Mouse (Mus musculus) stomach, adult 2 months (tissue): Measurements from ENCODE around the gene Gm9513. TPM values are rescaled to one million over a fixed set of nuclear protein-coding genes. Genes with fewer than 3 reads are reported as not detected.

ENCODE experiments used
- polyA plus RNA-seq: library from polyadenylated mRNA; depleted of rRNA; stranded (reverse); fragments of >200 nt; gene quantifications from 2 replicates; pipeline ENCODE4 v1.2.3, GENCODE M21; 2012; rRNA removed

Gene Gm9513
- polyA plus RNA-seq, result not detected in 2 replicates

DNA sequence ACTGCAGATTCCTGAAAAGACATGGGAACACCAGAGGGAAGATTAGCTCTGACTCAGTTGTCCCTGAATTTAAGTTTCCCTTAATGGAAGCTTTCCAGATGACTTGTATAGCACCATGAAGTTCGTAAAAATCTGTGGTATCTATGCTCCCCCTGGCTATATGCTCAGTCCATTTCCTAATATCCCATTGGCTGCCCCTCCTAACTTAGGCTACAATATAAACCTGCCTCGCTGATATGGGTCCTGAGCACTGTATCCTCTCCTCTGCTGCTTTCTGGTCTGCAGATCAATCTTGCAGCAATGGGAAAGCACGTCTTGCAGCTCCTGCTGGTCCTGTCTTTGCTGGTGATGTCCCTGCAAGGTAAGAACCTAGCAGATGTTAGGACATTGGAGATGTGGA is at the start of gene Gm9513:
Gene Gm9513, plus strand, starts transcription at position 301 of the 400 bp plus-strand sequence.

GRCm38 (mm10) chr9:36431584-36431983 is 43.9 kb upstream of the Gm9513 start, which contains the start of gene Gm7257:
TSS of gene Gm7257 (plus strand) at chr9:36431884.

Other genes with a start within 250 kb of the Gm9513 start
- not detected in 2 replicates for gene Gm7257, start 43.8 kb upstream of the Gm9513 start, polyA plus RNA-seq
- not detected in 2 replicates for gene Gm5615, start 66.3 kb downstream of the Gm9513 start, polyA plus RNA-seq
- gene Gm17689, start 107.0 kb downstream of the Gm9513 start, polyA plus RNA-seq, result not detected in 2 replicates
- not detected in 2 replicates for gene A630095E13Rik, start 167.7 kb downstream of the Gm9513 start, polyA plus RNA-seq
- gene Acrv1, start 217.6 kb downstream of the Gm9513 start, polyA plus RNA-seq, result not detected in 2 replicates